Mouse (Mus musculus): Measurements from ENCODE around the gene Dnaic1.

DNA sequence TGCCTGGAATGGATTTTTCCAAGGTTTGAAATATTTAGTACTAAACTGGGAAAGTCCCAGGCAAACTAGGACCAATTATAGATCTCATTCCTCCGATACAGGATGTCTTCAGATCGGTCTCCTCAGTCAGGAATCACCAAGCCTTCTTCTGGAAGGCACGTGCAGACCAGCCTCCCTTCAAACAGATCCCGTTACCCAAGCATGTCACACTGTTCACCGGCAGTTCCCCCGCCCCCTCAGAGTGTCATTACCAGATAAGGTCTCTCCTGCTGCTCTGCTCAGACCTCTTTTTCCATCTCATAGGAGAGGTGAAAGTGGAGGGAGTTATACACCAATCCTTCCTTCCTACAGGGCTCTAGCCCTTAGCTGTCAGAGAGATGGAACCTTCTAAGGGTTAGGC, 84.2 kb downstream of the Dnaic1 start:
- no peak for TF ChIP-seq CTCF (IDR thresholded peaks at IDR 0.05)
- no peak for TF ChIP-seq EP300 (IDR thresholded peaks at IDR 0.05)
